Mouse (Mus musculus) forebrain, embryonic 15.5 days (tissue): ENCODE measurements around the gene Nbeal2. TPM values are rescaled to one million over a fixed set of nuclear protein-coding genes. Genes with fewer than 3 reads are reported as not detected.

Source experiments
- ATAC-seq: fragments of 200-750 bp; cut with Nextera tagmentation; replicated peaks from 2 replicates; pipeline ENCODE4 v1.8.0; 2017; ENCODE audit warnings: mild to moderate bottlenecking, moderate TSS enrichment, moderate library complexity
- H3K27ac ChIP-seq: fragments of 300-500 bp; sonication (generic); replicated peaks from 2 replicates; pipeline ENCODE4 v1.5.1; 2015; ENCODE audit warnings: mild to moderate bottlenecking, inconsistent platforms
- H3K27me3 ChIP-seq: fragments of 300-500 bp; sonication (generic); 2 replicates; pipeline ENCODE4 v1.6.1; 2015; ENCODE audit warnings: inconsistent platforms
- H3K36me3 ChIP-seq: fragments of 300-500 bp; sonication (generic); 2 replicates; pipeline ENCODE4 v1.6.1; 2015; ENCODE audit warnings: mild to moderate bottlenecking, inconsistent platforms
- H3K4me1 ChIP-seq: fragments of 300-500 bp; sonication (generic); 2 replicates; pipeline ENCODE4 v1.6.1; 2015; ENCODE audit warnings: inconsistent platforms
- H3K4me2 ChIP-seq: fragments of 300-500 bp; sonication (generic); replicated peaks from 2 replicates; pipeline ENCODE4 v1.6.1; 2015; ENCODE audit warnings: mild to moderate bottlenecking, inconsistent platforms
- H3K4me3 ChIP-seq: fragments of 300-500 bp; sonication (generic); 2 replicates; pipeline ENCODE4 v1.5.1; 2015; ENCODE audit warnings: mild to moderate bottlenecking, inconsistent platforms
- H3K9ac ChIP-seq: fragments of 300-500 bp; sonication (generic); replicated peaks from 2 replicates; pipeline ENCODE4 v1.6.1; 2015; ENCODE audit warnings: mild to moderate bottlenecking, inconsistent platforms
- H3K9me3 ChIP-seq: fragments of 300-500 bp; sonication (generic); 2 replicates; pipeline ENCODE4 v1.6.1; 2016; ENCODE audit warnings: inconsistent platforms
- WGBS: fragments of 180-500 bp; shearing (Covaris S2); methylation state at CpG from one replicate; pipeline ENCODE4 v1.1.7; 2015; ENCODE audit warnings: mixed read lengths; 5-methylcytosine and 5-hydroxymethylcytosine counted together
- microRNA-seq: library from miRNA; unstranded; fragments of <30 nt; microRNA quantifications from one replicate; pipeline ENCODE4, GENCODE M21; 2016
- polyA plus RNA-seq: library from polyadenylated mRNA; unstranded; fragments of >200 nt; fragmentation: Nextera tagmentation; extraction: Ambion mirVana; gene quantifications from 2 replicates; pipeline ENCODE4 v1.2.1, GENCODE M21; 2015

Gene Nbeal2
- polyA plus RNA-seq, 1 experiment from 2014 or later, result 2.4 TPM

- ATAC-seq, result no peak
- H3K27me3 ChIP-seq, result no peaks in the 10 kb centered on the region
- no peak overlapping the region for H3K4me3 ChIP-seq
- no peak overlapping the region for H3K9ac ChIP-seq
- no peak overlapping the region for H3K4me2 ChIP-seq
- H3K4me1 ChIP-seq, result peaks cover 20% of the 10 kb centered on the region
- 83% methylated on average over 12 of the region's 12 CpGs for WGBS
- peaks cover 32% of the 10 kb centered on the region for H3K36me3 ChIP-seq
- H3K27ac ChIP-seq, result no peak overlapping the region
- no peaks in the 10 kb centered on the region for H3K9me3 ChIP-seq
These were observed 31.2 kb downstream of the Nbeal2 start for GRCm38 (mm10) chr9:110622621-110623219.

GRCm38 (mm10) chr9:110620685-110621084, 33.3 kb downstream of the Nbeal2 start:
- no peak overlapping the region for H3K27ac ChIP-seq
- 93% methylated on average over 7 of the region's 7 CpGs for WGBS
- no peak for ATAC-seq
- no peaks in the 10 kb centered on the region for H3K27me3 ChIP-seq
- H3K9me3 ChIP-seq, result no peaks in the 10 kb centered on the region
- H3K4me1 ChIP-seq, result peaks cover 20% of the 10 kb centered on the region
- no peak overlapping the region for H3K4me2 ChIP-seq
- no peak overlapping the region for H3K9ac ChIP-seq
- H3K36me3 ChIP-seq, result peaks cover 44% of the 10 kb centered on the region
- H3K4me3 ChIP-seq, result no peak overlapping the region

GRCm38 (mm10) chr9:110620180-110620579, 33.8 kb downstream of the Nbeal2 start:
- no peak for ATAC-seq
- Histone ChIP-seq H3K27ac (no peak overlapping the region), H3K4me3 (no peak overlapping the region), H3K4me1 (peaks cover 15% of the 10 kb centered on the region), H3K9me3 (no peaks in the 10 kb centered on the region), H3K27me3 (no peaks in the 10 kb centered on the region), H3K36me3 (peaks cover 49% of the 10 kb centered on the region), H3K9ac (no peak overlapping the region), H3K4me2 (no peak overlapping the region)
- WGBS, result 88% methylated on average over 7 of the region's 7 CpGs

- H3K9ac ChIP-seq, result no peak overlapping the region
- peaks cover 64% of the 10 kb centered on the region for H3K36me3 ChIP-seq
- H3K27ac ChIP-seq, result no peak overlapping the region
- H3K27me3 ChIP-seq, result no peaks in the 10 kb centered on the region
- H3K4me3 ChIP-seq, result no peak overlapping the region
- no peaks in the 10 kb centered on the region for H3K4me1 ChIP-seq
- no peak overlapping the region for H3K4me2 ChIP-seq
- no peak for ATAC-seq
- 74% methylated on average over 3 of the region's 3 CpGs for WGBS
- no peaks in the 10 kb centered on the region for H3K9me3 ChIP-seq
These were observed 36.9 kb downstream of the Nbeal2 start for GRCm38 (mm10) chr9:110617081-110617480.

GRCm38 (mm10) chr9:110611471-110611870, 42.5 kb downstream of the Nbeal2 start:
- ATAC-seq, result no peak
- Histone ChIP-seq H3K36me3 (peaks cover 37% of the 10 kb centered on the region), H3K4me3 (no peak overlapping the region), H3K4me1 (no peaks in the 10 kb centered on the region), H3K27me3 (no peaks in the 10 kb centered on the region), H3K27ac (no peak overlapping the region), H3K9me3 (no peaks in the 10 kb centered on the region), H3K4me2 (no peak overlapping the region), H3K9ac (no peak overlapping the region)
- 82% methylated on average over 3 of the region's 3 CpGs for WGBS

- Histone ChIP-seq H3K9me3 (no peaks in the 10 kb centered on the region), H3K9ac (no peak overlapping the region), H3K4me3 (no peak overlapping the region), H3K27me3 (no peaks in the 10 kb centered on the region), H3K36me3 (no peaks in the 10 kb centered on the region), H3K4me1 (no peaks in the 10 kb centered on the region), H3K27ac (no peak overlapping the region), H3K4me2 (no peak overlapping the region)
- ATAC-seq, result no peak
- 89% methylated on average over 1 of the region's 1 CpGs for WGBS
These were observed 70.4 kb downstream of the Nbeal2 start for GRCm38 (mm10) chr9:110583521-110583920.

GRCm38 (mm10) chr9:110582161-110582560, 71.8 kb downstream of the Nbeal2 start:
- no peaks in the 10 kb centered on the region for H3K9me3 ChIP-seq
- no peak overlapping the region for H3K9ac ChIP-seq
- no peak overlapping the region for H3K4me2 ChIP-seq
- ATAC-seq, result no peak
- no peaks in the 10 kb centered on the region for H3K27me3 ChIP-seq
- H3K27ac ChIP-seq, result no peak overlapping the region
- 85% methylated on average over 2 of the region's 2 CpGs for WGBS
- H3K4me1 ChIP-seq, result no peaks in the 10 kb centered on the region
- H3K36me3 ChIP-seq, result peaks cover 3% of the 10 kb centered on the region; the same call in 1 of the 2 replicates
- H3K4me3 ChIP-seq, result no peak overlapping the region

Small RNA genes within 50 kb of the gene (microRNA-seq; reads per million reads assigned to microRNA genes)
- not detected for gene Mir8107

Other genes with a start within 250 kb of the Nbeal2 start
- gene Ptpn23, start 245.9 kb downstream of the Nbeal2 start, polyA plus RNA-seq, result 22.5 and 24.0 TPM in 2 replicates
- 0.41 and 1.6 TPM in 2 replicates for gene Ngp, start 234.4 kb downstream of the Nbeal2 start, polyA plus RNA-seq
- gene Klhl18, start 177.5 kb downstream of the Nbeal2 start, polyA plus RNA-seq, result 14.0 and 14.2 TPM in 2 replicates
- gene Kif9, start 177.2 kb downstream of the Nbeal2 start, polyA plus RNA-seq, result 2.7 and 4.1 TPM in 2 replicates
- 36.2 and 36.7 TPM in 2 replicates for gene Setd2, start 121.6 kb downstream of the Nbeal2 start, polyA plus RNA-seq
- 29.1 and 32.8 TPM in 2 replicates for gene Nradd, start 29.7 kb downstream of the Nbeal2 start, polyA plus RNA-seq
- gene Ccdc12, start 2.3 kb upstream of the Nbeal2 start, polyA plus RNA-seq, result 120 and 130 TPM in 2 replicates
- 0.45 and 1.3 TPM in 2 replicates for gene Myl3, start 87.7 kb upstream of the Nbeal2 start, polyA plus RNA-seq
- gene Pth1r, start 93.0 kb upstream of the Nbeal2 start, polyA plus RNA-seq, result 6.3 and 7.0 TPM in 2 replicates
- not detected in 2 replicates for gene Prss42, start 144.0 kb upstream of the Nbeal2 start, polyA plus RNA-seq
- not detected in 2 replicates for gene Prss44, start 159.8 kb upstream of the Nbeal2 start, polyA plus RNA-seq
- gene Prss43, start 172.5 kb upstream of the Nbeal2 start, polyA plus RNA-seq, result not detected in 2 replicates
- gene Prss45, start 180.4 kb upstream of the Nbeal2 start, polyA plus RNA-seq, result 0.20 TPM in 1 of 2 replicates, not detected in the other
- gene Prss46, start 190.3 kb upstream of the Nbeal2 start, polyA plus RNA-seq, result not detected in 2 replicates
- gene Prss50, start 203.8 kb upstream of the Nbeal2 start, polyA plus RNA-seq, result 0.15 and 0.20 TPM in 2 replicates
- gene Als2cl, start 225.7 kb upstream of the Nbeal2 start, polyA plus RNA-seq, result 0.60 and 0.74 TPM in 2 replicates
- gene Tmie, start 226.0 kb upstream of the Nbeal2 start, polyA plus RNA-seq, result 0.92 and 1.2 TPM in 2 replicates